Mouse (Mus musculus) large intestine, adult 2 months (tissue): ENCODE data around the gene Schip1. TPM values are rescaled to one million over a fixed set of nuclear protein-coding genes. Genes with fewer than 3 reads are reported as not detected.
A peak's percentile ranks its signal among the peaks of the same experiment; 100 is the strongest.

ENCODE experiments used
- DNase-seq: peaks from one replicate; pipeline ENCODE4 v3.0.0-alpha.2; 2012; ENCODE audit warnings: low read depth, low spot score
- WGBS: fragments of 180-500 bp; shearing (Covaris S2); methylation state at CpG from one replicate; pipeline ENCODE4 v1.1.7; 2018; 5-methylcytosine and 5-hydroxymethylcytosine counted together
- polyA plus RNA-seq: library from polyadenylated mRNA; depleted of rRNA; stranded (reverse); fragments of >200 nt; gene quantifications from 2 replicates; pipeline ENCODE4 v1.2.3, GENCODE M21; 2012

The Schip1 gene
- polyA plus RNA-seq, 1 experiment = 5.9 TPM

DNA sequence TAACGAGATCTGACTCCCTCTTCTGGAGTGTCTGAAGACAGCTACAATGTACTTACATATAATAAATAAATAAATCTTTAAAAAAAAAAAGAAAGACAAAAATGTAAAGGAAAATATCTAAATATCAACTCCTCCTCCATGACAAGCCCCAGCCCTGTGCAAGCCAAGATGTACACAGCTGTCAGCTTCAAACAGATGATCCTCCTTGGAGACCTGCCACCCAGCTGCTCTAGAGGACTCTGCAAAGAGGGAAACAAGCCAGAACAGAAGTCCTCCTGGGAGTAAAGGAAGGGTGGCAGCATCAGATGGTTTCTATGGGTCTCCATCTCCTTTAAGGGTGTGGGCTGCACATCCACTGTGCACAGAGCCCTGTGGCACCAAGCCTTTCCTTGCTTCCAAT lies 308.3 kb downstream of the Schip1 start:
- WGBS = 63% methylated on average over 1 of the region's 1 CpGs
- no peak for DNase-seq

- DNase-seq = no peak
- WGBS = 6% methylated on average over 10 of the region's 10 CpGs
Measured at GRCm38 (mm10) chr3:68375100-68375508, 310.5 kb downstream of the Schip1 start.

DNA sequence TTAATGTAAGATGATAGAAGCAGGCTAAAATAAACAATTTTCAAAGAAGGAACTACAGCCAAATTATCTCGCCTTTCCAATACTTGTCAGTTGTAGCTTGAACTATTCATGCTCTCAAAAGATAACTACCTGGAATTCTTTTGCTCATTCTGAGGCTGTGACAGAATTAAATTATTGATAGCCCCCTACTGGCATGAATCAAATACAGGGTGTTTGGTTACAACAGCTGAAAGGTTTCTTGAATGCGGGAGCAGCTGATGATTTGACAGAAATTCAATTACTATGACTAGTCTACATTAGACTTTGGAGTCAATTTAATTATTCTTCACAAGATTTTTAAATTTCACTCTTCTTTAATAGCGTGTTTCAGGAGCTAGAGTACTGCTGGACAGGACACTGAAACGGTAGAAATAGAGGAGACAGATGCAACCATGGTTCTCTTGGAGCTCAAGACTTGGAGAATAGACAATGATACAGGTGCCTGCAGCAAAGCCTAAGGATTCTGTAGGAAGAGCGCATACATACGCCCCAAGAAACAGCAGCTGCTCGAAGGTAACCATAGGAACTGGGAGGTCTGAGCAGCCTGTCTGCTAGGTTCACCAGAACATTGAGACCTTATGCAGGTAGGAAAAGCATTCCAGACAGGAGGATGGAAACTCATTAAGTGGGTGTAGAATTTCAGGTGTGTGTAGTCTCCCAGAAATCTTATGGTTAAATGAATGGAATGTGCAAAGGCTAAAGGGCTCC lies 313.0 kb downstream of the Schip1 start:
- 78% methylated on average over 7 of the region's 7 CpGs for WGBS
- no peak for DNase-seq

DNA sequence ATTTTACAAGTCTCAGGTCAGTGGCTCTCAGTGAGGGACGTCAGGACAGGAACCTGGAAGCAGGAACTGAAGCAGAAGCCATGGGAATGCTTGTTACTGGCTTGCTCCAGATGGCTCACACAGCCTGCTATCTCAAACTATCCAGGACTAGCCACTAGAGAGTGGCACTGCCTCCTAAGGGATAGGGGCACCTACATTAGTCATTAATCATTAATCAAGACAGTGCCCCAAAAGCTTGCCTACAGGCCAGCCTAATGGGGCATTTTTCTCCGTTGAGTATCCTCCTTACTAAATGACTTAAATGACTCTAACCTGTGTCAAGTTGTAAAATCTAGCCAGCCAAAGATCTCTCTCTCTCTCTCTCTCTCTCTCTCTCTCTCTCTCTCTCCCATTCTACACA lies 314.2 kb downstream of the Schip1 start:
- no peak for DNase-seq
- 26% methylated on average over 2 of the region's 2 CpGs for WGBS

DNA sequence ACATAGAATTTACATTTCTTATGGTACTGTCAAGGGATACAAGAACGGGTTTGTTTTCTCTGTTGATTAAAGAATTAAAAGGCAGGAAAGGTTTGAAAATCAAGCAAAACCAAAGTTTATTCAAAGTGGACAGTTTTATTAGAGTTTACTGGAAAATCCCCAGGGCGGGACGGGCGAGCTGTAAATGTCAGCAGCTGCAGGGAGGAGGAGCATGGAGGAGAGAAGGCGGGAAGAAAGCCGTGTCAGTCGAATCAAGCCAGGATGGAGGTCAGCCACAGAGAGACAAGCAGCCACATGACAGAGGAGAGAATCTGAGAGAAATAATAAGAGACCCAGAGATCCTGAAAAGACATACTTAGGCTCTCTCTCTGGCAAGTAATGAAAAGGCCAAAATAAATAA lies 314.6 kb downstream of the Schip1 start:
- WGBS = 11% methylated on average over 7 of the region's 7 CpGs
- DNase-seq = peak; percentile 13

DNA sequence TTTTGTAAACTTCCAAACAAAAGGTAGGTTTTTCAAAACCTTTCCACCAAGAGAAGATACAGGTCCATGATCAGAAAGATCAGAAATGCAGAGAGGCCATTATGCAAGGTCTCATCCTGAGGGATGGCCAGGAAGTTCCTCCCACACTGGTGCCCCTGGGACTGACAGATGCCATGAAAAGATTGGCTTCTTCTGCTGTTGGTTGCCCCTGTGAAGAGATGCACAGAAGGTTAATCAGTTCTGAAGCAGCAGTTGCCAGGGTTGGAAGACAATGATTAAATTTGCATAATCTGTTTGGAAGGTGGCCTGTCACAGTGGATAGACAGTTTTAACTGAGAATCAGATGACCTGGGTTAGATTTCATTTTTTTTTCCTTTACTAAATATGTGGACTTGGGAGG lies 319.1 kb downstream of the Schip1 start:
- no peak for DNase-seq

DNA sequence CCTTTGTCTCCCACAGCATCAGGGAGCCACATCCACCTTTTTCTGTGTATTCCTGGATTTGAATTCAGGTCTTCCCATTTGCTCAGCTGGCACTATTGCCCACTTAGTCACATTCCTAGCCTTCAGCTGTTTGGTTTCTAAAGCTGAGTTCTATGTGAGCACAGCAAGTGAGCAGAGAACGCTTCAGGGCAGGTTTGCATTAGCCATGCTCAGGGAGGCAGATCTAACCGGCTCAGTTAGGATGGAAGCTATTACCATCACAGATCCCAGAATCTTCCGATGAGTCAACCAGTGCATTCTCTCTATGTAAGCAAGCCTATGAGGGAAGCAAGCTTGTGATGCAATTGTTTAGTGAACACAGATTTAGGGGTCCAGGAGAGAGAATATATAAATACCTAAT lies 320.9 kb downstream of the Schip1 start:
- no peak for DNase-seq
- 75% methylated on average over 3 of the region's 3 CpGs for WGBS

DNA sequence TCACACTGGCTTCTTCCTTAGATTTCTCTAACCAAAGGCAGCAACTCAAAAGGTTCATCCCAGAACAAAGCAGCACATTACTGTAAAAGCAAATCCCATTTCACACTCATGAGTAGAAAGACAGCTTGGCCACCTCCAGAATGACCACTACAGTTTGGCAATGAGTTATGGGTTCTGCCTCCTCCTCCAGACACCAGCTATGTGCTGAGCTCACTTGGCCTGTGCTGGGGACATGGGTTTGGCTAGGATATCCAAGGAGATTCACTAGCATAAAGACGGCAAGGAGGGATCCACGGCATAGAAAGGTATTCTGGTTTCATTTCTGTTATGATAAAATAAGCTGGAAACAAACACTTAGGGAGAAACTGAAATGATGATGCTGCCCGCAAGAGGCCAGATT lies 323.4 kb downstream of the Schip1 start:
- 80% methylated on average over 3 of the region's 3 CpGs for WGBS
- no peak for DNase-seq

- no peak for DNase-seq
- WGBS = 68% methylated on average over 2 of the region's 2 CpGs
Measured at GRCm38 (mm10) chr3:68393578-68393977, 329.0 kb downstream of the Schip1 start.

DNA sequence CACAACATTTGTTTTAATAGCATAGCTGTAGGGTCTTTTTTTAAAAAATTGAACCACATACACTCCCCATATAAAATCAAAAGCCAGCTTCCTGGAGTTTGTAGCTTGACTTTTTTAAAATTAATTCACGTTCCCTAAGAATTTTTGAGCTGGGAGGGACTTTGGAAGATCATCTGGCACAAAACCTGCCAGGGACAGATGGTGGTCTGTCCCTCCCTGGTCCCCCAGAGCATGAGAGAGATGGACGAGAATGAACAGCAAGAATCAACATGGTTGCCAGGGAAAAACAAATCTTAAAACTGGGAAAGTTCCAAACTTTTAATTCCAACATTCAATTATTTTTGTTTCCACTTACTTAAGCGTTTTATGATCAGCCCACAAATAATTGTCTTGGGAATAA lies 334.1 kb downstream of the Schip1 start:
- 69% methylated on average over 3 of the region's 3 CpGs for WGBS
- DNase-seq = no peak

GRCm38 (mm10) chr3:68400121-68400520 lies 335.5 kb downstream of the Schip1 start:
- no peak for DNase-seq
- 71% methylated on average over 7 of the region's 7 CpGs for WGBS

GRCm38 (mm10) chr3:68403343-68403742 lies 338.7 kb downstream of the Schip1 start:
- 66% methylated on average over 4 of the region's 4 CpGs for WGBS
- no peak for DNase-seq

DNA sequence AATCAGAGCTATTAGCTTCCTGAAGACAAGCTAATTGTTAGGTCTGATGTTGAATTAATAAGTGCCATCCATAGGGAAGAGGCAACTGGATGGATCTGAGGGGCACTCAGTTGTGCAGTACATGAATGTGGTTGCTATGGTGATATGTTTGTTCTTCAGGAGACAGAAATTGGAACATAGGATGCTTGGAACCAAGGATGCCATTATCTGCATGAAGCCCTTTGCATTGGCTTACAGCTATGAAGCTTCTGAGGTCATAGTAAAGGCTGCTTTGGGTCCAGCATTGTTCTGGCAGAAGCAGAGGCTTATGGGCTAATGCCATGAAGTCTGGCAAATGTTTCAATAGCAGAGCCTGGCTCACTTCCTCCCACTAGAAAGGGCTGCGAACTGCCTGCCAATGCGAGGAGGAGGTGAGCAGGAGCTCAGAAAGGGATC lies 339.2 kb downstream of the Schip1 start:
- no peak for DNase-seq
- WGBS = 78% methylated on average over 2 of the region's 2 CpGs

GRCm38 (mm10) chr3:68405724-68406123 lies 341.1 kb downstream of the Schip1 start:
- no peak for DNase-seq
- WGBS = 65% methylated on average over 5 of the region's 5 CpGs

- WGBS = 39% methylated on average over 3 of the region's 3 CpGs
- DNase-seq = no peak
Measured at GRCm38 (mm10) chr3:68412262-68412661, 347.7 kb downstream of the Schip1 start.

DNA sequence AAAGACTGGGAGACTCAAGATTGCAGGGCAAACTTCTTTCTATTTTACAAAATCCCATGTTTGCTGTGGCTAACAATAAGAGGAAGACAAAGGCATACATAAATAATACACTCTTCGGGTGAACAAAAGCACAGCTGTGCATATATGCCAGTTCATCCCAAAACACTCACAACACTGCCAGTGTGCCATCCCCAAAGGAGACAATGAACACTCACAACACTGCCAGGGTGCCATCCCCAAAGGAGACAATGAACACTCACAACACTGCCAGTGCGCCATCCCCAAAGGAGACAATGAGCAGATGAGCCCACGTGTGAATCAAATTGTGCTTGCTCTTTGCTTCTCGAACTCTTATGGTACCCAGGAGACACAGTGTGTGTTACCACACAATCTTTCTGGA lies 355.2 kb downstream of the Schip1 start:
- DNase-seq = no peak
- WGBS = 87% methylated on average over 4 of the region's 4 CpGs

DNA sequence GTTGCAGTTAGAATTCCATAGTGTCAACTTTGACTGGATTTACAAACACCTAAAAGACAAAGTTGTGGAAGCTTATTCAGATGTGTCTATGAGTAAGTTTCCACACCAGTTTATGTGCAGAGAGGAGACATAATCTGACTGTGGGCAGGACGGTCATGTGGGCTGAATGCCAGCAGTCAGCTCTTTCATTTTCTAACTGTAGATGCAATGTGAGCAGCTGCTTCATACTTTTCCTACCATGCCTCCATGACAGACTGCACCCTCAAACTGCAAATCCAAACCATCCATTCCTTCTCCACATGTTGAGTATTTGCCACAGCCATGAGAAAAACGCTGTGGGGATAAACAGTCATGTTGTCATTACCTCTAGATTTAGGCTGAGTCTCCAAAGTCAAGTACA lies 356.3 kb downstream of the Schip1 start:
- WGBS = 41% methylated on average over 2 of the region's 2 CpGs
- DNase-seq = no peak

GRCm38 (mm10) chr3:68421849-68422248 lies 357.2 kb downstream of the Schip1 start:
- DNase-seq = no peak

DNA sequence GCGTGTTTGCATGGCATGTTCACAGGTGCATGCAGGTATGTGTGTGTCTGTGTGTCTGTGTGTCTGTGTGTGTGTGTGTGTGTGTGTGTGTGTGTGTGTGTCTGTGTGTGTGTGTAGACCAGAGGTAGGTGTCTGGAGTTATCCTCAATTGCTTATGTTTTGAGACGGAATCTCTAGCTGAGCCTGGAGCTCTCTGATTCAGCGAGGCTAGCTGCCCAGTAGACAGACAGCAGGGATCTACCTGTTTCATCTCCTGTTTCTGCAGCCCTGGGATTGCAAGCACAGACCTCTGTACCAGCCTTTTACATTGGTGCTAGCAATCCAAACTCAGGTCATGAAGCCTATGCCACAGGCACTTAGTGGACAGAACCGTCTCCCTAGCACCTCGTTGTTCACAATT lies 363.5 kb downstream of the Schip1 start:
- 83% methylated on average over 5 of the region's 5 CpGs for WGBS

More at GRCm38 (mm10) chr3:68421849-68422248, 357.2 kb downstream of the Schip1 start:
- 77% methylated on average over 2 of the region's 2 CpGs for WGBS

DNA sequence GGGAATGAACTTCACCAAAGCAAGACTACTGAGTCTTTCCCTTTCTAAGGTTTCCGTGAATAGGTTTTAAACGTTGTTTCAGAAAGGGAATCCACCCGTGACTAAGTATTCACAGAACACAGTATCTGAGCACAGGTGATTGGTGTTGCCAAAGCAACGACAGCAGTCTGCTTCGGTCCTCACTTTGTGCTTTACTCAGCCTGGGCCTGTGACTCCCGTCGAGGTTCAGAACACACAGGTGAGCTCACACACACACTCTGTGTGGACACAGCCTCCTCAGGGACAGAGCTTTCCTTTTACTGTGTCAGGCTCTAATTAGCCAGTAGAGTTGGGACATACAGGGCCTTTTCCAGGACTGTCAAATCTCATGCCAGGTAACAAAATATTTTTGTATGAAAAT lies 369.8 kb downstream of the Schip1 start:
- 61% methylated on average over 7 of the region's 7 CpGs for WGBS
- DNase-seq = no peak

More for the DNA sequence above, 363.5 kb downstream of the Schip1 start:
- DNase-seq = no peak

DNA sequence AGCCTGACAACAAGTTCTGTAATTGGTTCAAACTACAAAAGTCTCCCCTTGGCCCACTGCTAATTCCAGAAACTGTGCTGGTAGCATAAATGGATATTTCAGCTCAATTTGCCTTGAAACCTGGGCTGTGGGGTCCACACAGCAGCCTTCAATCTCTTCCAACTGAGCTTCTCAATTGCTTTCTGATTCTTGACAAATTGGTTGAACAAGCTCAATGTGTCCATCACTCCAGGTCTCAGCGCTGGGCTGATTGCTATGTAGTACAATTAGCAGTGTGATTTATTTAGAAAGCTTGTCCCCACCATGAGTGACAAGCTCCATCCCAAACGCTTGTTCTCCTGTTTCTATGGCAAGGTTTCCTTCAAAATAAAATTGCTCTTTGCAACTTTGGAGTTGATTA lies 370.3 kb downstream of the Schip1 start:
- 79% methylated on average over 2 of the region's 2 CpGs for WGBS
- no peak for DNase-seq

GRCm38 (mm10) chr3:68448480-68448879 lies 383.9 kb downstream of the Schip1 start:
- WGBS = 58% methylated on average over 2 of the region's 2 CpGs

More at GRCm38 (mm10) chr3:68448480-68448879, 383.9 kb downstream of the Schip1 start:
- DNase-seq = no peak
